Mouse (Mus musculus): ENCODE measurements at regions not wholly inside any gene's neighbourhood (a gene's known extent, or its start where the extent isn't known, plus 50 kb on each side); places are given as distances from the start of the nearest gene placed in this dataset.
"Not testable (repeated sequence)": the region's sequence is repeated elsewhere in the genome, so short reads cannot be mapped to it uniquely, and the experiment has no call there.

DNA sequence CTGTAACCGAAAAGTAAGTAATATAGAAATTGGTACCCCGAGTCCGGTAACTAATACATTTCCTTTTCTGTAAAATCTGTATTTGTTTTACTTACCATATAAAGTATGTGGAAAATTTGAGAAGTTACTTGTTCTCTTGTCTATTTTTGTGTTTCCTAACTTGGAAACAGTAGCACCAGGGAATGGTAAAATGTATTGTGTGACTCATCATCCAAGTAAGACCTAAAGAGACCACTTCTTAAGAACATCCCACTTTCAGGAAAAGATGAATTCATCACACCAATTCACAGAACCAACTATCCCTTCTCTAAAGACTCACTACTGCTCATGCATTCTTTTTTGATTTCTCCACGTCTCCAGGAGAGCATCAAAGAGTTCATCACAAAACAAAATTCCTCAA is 457.6 kb upstream of the Htr2a start:
- DNase-seq (ENCODE audit: low read depth, low spot score) = no peak

DNA sequence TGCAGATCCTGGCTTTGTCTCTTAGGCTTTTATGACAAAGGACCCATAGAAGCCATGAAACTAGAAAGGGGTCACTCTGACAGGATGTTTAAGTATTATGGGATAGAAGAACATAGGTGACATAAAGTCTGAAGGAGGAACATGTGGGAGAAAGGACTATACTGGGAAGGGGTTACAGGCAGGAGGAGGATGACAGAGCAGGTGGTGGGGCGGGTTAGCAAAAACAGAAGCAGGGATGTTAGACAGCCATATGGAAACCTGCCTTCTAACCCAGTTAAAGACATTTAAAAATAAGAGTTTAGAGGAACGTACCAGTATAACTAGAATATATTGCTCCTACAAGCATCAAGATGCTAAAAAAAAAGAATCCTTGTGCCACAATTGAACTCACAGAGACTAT is 438.9 kb upstream of the Htr2a start:
- DNase-seq (ENCODE audit: low read depth, low spot score) = no peak

DNA sequence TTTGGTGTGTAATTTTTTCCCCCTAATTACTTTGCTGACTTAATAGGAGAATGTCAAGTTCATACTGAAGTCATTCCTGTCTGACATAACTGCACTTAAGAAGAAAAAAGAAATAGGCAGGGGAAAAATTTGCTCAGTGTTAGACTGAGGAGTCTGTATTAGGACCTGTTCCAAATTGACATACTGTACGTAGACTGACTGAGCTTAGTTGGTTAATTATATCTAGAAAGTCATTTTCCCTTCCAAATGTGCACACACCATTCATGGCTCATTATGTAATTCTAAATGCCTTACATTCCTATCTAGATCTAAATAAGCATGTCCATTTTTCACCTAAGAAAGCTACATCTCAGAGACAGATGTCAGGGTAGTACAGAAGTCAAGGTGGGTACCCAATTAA is 435.6 kb upstream of the Htr2a start:
- no peak for DNase-seq (ENCODE audit: low read depth, low spot score)

DNA sequence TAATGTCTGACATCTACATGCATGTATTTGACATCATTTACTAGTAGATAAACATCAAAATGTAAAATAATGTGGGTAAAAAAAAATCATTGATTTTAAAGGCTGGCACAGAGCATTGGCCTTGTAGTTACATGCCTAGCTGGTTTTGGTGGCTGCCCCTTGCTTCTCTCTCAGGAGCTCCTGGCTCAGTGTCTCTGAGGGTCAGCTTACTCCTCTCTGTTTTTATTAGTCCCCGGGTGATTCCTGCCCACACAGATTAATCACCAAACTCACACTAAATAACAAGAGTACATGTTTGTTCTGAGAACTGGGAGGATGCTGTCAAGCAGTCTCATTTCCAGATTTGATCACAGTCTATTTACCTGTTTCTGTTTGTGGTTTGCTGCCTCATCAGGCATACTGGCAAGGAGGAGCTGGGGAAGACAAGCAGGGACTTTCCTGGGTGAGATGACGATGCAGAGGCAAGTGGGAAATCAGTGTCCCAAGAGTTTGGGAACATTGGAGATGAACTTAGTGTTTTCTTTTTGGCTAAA is 422.7 kb upstream of the Htr2a start:
- no peak for DNase-seq (ENCODE audit: low read depth, low spot score)

DNA sequence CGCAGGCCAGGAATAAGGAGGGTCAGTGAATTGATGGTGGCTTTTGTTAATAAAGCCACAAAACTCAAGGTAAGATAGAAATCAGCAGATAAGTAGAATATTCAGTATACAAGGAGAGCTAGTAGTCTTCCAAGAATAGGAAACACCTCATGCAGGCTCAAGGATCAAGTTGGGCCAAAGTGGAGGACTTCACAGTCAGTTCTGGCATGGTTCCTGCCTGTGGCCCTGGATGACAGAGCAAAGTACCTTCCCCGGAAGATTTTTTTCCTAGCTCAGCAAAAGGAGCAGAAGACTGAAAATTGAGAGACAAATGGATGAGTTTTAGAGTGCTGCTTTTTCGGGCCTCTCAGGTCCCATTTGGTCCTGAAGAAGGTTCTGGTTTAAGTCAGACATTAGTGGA is 420.9 kb upstream of the Htr2a start:
- DNase-seq (ENCODE audit: low read depth, low spot score) = no peak

DNA sequence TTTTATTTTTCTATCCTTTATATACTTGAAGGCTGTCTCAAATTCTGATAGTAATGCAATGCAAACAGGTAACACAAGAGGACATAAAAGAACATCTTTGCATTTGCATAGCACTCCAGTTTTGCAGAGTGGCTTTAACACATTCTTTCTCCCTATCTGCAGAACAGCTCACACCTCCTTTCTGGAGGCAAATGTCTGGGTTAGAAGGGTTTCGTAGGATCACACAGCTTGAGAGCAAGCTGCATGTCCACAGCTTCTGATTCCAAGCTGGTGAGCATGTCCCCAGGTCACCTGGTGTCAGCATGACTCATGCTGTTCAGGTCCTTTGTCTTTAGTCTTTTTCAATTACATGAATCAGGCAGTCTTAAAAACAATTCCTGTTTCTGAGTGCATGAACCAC is 418.5 kb upstream of the Htr2a start:
- DNase-seq (ENCODE audit: low read depth, low spot score) = no peak

DNA sequence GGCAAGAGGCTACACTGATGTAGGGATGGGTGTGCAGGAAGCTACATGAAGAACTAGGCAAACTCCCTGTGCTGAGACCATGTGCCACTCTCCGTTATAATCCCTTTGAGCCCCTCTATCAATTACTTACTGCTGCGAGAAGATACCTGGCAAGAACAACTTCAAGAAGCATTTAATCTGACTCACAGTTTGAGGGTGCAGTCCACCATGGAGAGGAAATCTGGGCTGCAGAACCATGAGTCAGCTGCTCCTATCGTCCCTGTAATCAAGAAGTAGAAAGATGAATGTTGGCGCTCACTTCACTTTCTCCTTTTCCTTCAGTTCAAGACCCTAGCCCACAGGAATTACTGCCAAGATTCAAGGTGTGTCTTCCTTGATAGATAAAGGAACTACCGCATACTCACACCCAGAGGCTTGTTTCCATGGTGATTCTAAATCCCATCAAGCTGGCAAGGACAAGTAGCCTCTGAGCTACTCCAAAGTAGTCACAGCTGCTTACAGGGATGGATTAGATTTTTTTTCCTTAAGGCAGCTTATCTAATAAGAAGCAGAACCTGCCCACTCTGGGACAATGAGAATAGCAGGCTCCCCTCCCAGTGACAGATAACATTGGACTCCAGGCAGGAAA is 411.0 kb upstream of the Htr2a start:
- no peak for DNase-seq (ENCODE audit: low read depth, low spot score)

DNA sequence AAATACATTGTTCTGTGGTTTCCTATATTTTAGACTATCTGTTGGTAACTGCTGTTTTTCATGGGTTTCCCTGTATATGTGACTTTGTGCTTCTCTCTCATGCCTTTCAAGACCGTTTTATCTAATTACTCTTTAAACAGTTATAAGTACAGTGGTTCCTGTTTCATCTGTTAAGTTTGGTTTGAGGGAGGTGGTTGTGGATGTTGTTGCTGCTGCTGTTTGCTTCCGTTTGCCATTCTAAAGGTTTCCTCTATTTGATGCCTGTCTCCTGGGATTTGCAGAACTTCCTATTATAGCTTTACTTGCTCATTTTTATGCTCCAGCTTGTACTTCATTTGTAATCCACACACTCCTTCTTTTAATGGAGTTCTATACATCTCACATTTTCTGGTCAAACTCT is 400.4 kb upstream of the Htr2a start:
- DNase-seq (ENCODE audit: low read depth, low spot score) = no peak

DNA sequence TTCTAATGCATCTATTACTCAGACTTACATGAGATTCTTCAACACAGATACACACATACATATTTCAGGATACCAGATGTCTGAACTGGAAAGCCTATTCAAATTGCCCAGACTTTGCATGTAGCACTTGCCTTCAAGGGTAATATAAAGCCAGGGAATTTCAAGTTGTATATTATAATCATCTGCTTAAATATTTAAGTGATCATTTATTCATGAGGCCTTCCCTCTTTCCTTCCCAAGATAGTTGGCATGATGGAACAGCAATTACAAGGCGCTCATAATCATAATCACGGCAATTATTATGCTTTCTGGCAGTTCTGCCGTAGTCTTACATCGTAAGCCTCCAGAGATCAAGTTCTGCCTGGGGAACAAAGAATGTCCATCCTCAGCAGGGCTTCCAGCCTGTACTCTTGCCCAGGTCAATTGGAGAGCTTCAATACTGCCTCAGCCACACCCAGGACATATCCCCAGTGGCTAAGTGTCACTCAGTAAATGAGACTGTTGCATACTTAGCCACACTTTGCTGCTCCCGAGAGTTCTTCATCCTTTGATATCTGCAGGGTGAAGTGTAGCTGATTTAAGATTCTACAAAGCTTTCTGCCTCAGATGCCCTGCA is 391.3 kb upstream of the Htr2a start:
- no peak for DNase-seq (ENCODE audit: low read depth, low spot score)

DNA sequence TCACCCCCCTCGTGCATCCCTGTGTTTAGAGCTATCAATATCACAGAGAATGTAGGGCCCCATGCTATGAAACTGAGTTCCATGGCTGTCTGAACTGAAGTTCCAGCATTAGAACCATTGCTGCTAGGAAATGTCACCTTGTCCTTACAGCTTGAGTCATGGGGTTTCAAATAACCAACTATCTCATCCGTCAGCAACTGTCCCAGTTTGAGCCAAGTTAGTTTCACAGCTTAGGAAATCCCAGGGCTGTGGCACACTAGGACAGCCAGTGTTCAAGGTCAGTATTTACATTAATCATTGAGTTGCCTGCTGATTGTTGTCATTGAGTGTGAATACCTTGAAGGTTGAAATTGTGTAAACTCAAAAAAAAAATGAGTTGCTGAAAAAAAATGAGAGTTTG is 390.6 kb upstream of the Htr2a start:
- no peak for DNase-seq (ENCODE audit: low read depth, low spot score)

DNA sequence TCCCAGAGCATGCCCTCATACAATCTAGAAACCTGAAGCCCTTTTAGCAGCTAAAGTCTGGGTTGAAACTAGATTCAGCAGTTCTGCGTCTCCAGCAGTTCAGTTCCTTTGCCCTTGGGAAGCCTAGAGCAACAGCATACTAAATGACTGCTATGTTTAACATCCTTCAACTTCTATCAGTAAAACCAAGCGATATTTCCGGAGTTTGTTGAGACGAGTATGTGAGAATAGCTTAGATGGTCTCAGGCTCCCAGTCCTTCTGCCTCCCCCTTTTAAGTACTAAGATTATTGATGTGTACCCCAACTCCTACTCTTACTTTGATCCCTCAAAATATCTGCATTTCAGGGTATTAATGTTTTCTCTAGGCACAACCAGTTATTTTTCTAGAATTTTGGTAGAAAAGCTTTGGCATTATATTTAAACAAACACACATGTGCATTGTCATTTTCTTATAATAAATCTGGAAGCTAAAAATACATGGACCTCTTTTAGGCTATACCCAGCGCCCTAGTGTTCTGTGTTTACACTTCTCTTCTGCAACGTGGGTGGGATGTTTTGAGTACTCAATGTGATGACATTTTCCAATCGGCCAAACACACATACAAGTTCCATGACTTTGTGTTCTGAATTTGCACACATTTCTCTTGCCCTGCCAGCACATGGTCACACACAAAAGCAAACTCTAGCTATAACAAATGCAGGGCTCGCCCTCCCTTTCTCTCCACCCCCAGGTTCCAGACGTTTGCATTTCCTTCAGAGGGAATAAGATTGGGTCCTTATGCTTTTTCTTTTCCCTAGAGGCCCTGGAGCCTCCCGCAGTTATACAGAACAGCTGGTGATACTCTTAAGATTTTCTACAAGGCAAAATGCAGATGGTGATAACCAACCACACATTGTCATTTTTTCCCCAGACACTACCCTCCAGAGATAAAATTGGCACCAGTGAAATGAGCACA is 388.2 kb upstream of the Htr2a start:
- DNase-seq (ENCODE audit: low read depth, low spot score) = no peak

DNA sequence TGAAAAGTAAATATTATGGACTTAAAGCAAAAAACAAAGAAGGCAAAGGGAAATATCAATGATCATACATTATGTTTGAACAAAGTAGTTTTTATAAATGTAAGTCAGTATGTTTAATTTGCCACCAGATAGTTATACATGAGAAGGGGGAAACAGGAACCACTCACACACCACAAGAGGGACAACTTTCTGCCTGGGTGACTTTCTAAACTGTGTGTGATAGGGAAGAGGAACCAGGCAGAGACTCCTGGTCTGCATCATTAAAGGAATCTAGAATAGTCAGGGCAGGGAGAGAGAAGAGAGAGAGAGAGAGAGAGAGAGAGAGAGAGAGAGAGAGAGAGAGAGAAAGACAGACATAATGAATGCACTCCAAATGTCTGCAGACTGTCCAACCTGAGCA is 385.6 kb upstream of the Htr2a start:
- DNase-seq (ENCODE audit: low read depth, low spot score) = no peak

DNA sequence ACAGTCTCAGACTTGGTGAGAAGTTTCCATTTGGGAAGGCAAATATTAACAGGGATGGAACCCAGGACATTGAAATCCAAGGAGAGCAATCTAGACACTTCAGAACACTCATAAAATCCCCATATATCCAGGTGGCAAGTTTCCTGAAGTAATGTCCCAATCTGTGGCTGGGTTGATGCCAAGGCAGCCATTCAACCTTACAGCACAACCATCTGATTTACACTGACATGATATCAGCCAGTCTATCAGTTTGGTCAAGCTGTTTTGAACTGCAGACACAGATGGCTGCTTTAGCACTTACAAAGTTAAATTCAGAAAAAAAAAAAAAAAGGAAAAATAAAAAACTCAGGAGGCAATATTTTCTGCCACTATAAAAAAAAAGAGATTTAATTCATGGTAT is 381.2 kb upstream of the Htr2a start:
- no peak for DNase-seq (ENCODE audit: low read depth, low spot score)

DNA sequence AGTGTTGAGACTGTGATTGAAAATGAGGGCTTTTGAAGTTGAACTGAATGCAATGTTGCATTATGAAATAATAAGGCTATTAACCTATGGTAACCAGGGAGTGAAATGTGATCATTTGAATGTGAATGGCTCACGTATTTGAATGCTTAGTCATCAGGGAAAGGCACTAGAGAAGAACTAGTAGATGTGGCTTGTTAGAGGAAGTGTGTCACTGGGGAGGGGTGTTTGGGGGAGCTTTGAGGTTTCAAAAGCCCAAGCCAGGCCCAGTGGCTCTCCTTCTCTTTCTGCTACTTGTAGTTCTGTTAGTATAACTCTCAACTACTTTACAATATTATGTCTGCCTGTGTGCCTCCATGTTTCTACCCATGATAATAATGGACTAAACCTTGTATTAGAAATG is 373.6 kb upstream of the Htr2a start:
- DNase-seq (ENCODE audit: low read depth, low spot score) = no peak

DNA sequence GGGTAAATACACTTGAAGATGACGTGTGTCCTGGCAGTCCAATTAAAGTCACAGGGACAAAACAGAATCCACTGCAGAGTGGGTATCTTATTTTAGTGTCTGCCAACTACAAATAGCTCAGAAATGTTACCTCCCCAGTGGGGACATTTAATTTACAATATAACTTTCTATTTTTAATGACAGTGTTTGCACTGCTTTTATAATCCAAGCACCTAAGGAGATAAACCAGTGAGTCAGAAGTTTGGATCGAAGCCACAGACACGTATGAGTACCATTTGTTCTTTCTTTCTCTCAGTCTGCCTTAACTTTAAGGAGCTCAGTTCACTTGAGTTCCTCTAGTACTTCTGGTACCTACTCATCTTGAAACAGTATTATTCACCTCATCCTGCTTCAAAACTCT is 346.1 kb upstream of the Htr2a start:
- DNase-seq (ENCODE audit: low read depth, low spot score) = no peak

DNA sequence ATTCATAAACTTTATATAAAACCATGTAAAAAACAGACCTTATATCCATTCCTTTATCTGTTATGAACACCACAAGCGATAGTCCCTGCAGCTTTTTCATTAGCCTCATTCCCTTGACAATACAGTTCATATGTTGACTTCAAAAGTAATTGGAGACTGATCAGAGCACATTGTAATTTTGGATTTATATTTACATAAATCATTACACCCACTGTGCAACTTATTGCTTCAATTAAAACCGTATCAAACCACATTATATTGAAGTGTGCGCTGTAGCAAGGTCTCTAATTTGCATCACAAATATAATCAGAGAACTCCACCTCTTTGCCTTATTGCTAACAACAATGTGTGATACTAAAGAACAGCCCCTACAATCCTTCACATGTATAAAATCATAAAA is 336.2 kb upstream of the Htr2a start:
- DNase-seq (ENCODE audit: low read depth, low spot score) = no peak

DNA sequence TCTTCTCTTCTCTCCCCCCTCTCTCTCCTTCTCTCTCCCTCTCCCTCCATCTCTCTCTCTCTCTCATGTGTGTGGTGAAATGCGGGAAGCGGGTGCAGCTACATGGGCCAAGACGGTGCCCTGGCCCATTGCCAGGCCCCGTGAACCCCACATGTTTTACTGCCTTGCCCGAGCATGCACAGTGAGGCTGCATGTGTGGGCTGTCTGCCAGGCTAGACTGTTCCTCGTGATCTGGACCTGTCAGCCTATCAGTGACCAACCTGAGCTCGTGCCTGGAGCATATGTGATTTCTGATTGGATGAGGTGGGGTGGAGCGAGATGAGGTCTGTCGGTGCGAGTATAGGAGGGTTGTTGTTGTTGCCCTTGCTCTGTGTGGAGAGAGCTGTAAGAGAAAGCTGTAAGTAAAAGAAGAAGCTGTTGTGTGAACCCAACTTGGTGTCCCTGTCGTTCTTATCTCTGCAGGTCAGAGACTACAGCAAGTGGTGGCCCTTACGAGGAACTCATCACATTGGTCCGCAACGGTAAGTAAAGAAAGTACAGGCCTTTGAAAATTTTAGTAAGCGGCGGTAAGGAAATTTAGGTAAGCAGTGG is 333.8 kb upstream of the Htr2a start:
- DNase-seq (ENCODE audit: low read depth, low spot score) = no peak

DNA sequence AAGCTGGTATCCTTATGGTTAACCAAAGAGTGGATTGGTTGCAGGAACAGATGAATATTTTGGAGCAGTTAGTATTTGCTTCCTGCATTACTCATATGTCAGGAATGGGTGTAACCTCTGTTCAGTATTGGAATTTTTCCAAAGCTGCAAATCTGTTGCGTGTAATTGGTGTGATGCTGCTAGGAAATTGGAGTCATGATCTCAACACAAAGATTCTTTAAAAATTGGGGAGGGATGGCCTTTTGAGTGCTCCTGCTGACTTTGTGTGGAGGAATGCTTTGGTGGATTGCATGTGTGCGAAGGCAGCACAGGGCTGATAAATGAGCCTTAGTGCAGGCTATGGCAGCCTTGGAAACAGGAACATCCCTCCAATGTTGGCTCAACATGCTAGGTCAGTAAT is 331.2 kb upstream of the Htr2a start:
- not testable (repeated sequence) for DNase-seq (ENCODE audit: low read depth, low spot score)

DNA sequence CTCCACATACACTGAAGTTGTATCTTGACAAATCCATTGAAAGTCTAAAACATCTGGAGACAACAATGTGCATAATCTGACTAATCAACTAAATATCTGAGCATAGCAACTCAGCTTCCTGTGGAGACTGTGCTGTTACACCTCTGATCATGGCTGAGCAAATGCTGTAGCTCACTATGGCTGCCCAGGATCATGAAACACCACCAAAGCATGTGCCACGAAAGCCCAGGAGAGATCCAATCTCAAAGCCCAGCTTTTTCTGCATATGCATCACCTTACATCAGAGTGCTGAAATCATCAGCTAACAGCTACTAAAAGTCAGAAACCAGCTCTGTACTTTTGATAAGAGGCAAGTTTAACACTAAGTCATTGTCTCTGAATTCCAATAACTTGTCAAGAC is 313.3 kb upstream of the Htr2a start:
- DNase-seq (ENCODE audit: low read depth, low spot score) = no peak

DNA sequence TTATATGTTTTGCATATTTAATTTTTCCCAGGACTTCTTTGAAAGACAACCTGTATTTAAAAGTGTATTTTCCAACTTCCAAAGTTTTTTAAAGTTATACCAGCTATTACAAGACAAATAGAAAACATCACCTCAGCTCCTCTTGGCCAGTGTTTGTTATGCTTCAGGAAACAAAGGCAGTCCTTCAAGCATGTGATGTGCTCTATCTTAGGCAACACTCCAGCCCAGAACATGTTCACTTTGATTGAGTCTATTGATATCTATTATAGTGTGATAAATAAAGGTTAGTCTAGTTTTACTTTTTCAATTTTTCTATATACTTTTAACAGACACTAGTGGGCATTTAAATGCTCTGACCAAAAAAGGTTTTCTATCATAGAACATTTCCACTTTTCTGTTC is 289.9 kb upstream of the Htr2a start:
- no peak for DNase-seq (ENCODE audit: low read depth, low spot score)

DNA sequence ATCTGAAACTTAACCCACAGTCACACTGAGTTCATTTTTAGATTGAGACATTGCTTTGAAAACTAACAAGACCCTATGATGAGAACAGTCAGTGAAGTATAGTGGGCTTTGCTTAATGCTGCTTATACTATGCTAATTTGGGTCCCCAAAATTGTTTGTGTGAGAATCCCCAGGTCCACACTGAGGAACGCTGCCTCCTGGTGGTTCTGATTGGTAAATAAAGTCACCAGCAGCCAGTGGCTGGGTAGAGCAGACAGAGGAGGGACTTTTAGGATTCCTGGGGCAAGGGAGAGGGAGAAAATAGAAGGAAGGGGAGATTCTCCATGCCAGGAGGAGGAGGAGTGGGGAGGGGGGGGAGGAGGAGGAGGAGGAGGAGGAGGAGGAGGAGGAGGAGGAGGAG is 288.4 kb upstream of the Htr2a start:
- no peak for DNase-seq (ENCODE audit: low read depth, low spot score)

DNA sequence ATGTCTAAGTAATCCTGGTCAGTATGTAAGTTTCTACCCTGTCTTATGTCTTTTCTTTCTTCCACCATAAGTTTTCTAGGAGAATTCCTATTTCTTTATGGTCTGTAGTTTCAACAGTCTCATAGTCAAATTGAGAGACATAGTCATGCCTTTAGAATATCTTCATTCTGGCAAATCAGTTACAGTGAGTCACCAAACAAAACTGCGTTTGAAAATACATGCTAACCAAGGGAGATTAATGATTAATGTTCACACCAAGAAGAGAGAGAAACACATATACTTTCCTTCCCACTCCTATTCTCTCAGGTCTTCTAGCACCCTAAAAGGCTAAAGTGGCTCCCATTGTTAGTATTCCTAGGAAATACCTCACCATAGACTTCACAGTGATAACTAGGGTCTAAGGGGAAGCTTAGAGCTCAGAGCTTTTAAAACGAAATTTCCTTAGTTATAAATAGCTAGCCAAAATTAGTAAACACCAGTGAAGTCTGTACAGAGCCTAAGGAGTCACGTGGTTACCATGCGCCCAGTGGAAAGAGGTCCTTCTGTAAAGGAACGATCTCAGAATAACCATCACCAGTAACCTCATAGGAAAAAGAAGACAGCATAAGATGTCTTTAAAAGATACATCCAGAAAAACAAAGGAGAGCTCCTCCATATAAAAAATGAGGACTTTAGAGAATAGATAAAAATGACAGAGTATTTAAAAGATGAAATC is 281.8 kb upstream of the Htr2a start:
- DNase-seq (ENCODE audit: low read depth, low spot score) = no peak

All from A20 (cell line).